Mouse (Mus musculus) right cerebral cortex, adult 2 months (tissue): Measurements from ENCODE around the gene E2f6.

Experiments
- DNase-seq, 2 experiments: peaks; one replicate each; pipeline ENCODE4 v3.0.0; 2021 to 2022; ENCODE audit warnings: low spot score in 2 of 2

E2f6 gene

GRCm38 (mm10) chr12:16874086-16874485 is 63.3 kb downstream of the E2f6 start:
- no peak for DNase-seq

- no peak for DNase-seq
These were observed 64.5 kb downstream of the E2f6 start for GRCm38 (mm10) chr12:16875269-16875668.

DNA sequence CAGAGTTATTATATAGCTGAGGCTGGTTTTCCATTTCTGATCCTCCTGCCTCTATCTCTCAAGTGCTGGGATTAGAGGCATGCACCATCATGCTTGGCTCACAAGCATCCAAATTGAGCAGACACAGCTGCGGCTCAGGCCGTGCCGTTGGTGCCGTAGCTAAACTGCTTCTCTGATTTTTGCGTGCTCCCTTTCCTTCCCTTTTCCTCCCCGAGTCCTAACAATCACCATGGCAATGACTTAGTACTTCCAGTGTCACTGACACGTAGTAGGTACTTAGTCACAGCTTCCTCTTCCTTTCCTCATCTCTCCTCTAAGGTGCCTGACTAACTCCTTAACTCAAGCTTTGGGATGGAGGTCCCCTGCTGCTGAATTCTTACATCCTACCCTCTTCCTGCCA is 64.9 kb downstream of the E2f6 start:
- no peak for DNase-seq

GRCm38 (mm10) chr12:16876667-16877066 is 65.9 kb downstream of the E2f6 start:
- no peak for DNase-seq

GRCm38 (mm10) chr12:16877141-16877540 is 66.4 kb downstream of the E2f6 start:
- DNase-seq, result no peak

GRCm38 (mm10) chr12:16877679-16878078 is 66.9 kb downstream of the E2f6 start:
- DNase-seq, result no peak

- DNase-seq, result no peak
These were observed 68.6 kb downstream of the E2f6 start for GRCm38 (mm10) chr12:16879369-16879768.

- DNase-seq, result no peak
These were observed 69.3 kb downstream of the E2f6 start for GRCm38 (mm10) chr12:16880077-16880476.

GRCm38 (mm10) chr12:16882442-16882841 is 71.7 kb downstream of the E2f6 start:
- no peak for DNase-seq

GRCm38 (mm10) chr12:16883111-16883510 is 72.3 kb downstream of the E2f6 start:
- no peak for DNase-seq

- no peak for DNase-seq
These were observed 73.8 kb downstream of the E2f6 start for GRCm38 (mm10) chr12:16884534-16884933.

- DNase-seq, result no peak
These were observed 75.6 kb downstream of the E2f6 start for GRCm38 (mm10) chr12:16886354-16886753.
